Mouse (Mus musculus): ENCODE measurements at regions not wholly inside any gene's neighbourhood (a gene's known extent, or its start where the extent isn't known, plus 50 kb on each side); places are given as distances from the start of the nearest gene placed in this dataset.

DNA sequence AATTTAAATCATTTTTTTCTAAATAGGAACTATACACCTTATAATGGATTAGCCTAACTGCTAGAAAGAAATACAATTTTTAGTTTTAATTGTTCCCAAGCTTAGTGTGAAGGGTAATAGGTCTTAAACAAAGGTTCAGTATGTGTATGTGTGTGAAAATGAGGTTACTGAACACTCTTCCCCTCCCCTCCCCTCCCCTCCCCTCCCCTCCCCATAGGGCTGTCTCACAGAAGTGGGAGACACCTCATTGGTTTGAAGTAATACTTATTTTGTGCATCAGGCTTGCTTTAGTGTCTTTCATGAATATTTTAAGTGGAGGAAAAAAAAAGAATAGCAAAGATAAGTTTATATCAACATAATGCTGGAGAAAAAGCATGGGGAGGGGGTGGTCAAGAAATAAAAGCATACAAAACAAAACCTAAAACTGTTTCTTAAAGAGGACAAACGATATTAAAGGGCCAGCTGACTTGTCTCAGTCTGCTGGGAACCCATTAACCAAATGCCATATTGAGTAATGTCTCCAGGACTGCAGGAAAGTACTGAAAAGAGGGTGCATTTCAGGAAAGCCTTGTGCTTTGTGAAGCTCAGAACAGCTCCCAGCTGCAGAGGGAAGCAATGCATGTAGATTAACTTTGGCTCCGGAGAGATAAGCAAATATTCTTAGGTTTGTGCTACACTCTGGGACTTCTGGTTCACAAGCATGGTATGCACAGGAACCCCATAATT is 59.2 kb downstream of the Csl start:
- Histone ChIP-seq H3K36me3 (no peaks in the 10 kb centered on the region), H3K4me2 (no peak overlapping the region), H3K9me3 (replicated peaks) (no peaks in the 10 kb centered on the region), H3K27me3 (no peaks in the 10 kb centered on the region), H3K9ac (no peak overlapping the region), H3K4me3 (replicated peaks) (no peak overlapping the region), H3K27ac (peak overlapping the region; percentile 65), H3K4me1 (0 out of 2 replicates have a peak, but pooled peaks cover 6% of the 10 kb centered on the region)
- peak; percentile 84 for ATAC-seq (replicated peaks; ENCODE audit: low FRiP score)
- 11% methylated on average over 2 of the region's 2 CpGs for WGBS

Measured in kidney, embryonic 15.5 days (tissue).